Mouse (Mus musculus): ENCODE measurements at regions not wholly inside any gene's neighbourhood (a gene's known extent, or its start where the extent isn't known, plus 50 kb on each side); places are given as distances from the start of the nearest gene placed in this dataset.

- no peaks in the 10 kb centered on the region for H3K9me3 ChIP-seq (ENCODE audit: control insufficient read depth, low read length)
- no peak overlapping the region for H3K4me2 ChIP-seq (ENCODE audit: low read depth, low read length)
- H3K4me3 ChIP-seq (ENCODE audit: low read length): no peak overlapping the region
- no peaks in the 10 kb centered on the region for H3K36me3 ChIP-seq (ENCODE audit: control insufficient read depth, insufficient read depth, low read length)
- 75% methylated on average over 3 of the region's 3 CpGs for WGBS
- no peaks in the 10 kb centered on the region for H3K4me1 ChIP-seq (replicated peaks; ENCODE audit: control insufficient read depth, insufficient read depth, low read length)
- H3K9ac ChIP-seq (ENCODE audit: low read length): no peak overlapping the region
- no peak for ATAC-seq (ENCODE audit: low read depth)
- no peaks in the 10 kb centered on the region for H3K27me3 ChIP-seq (ENCODE audit: control insufficient read depth, insufficient read depth, low read depth, low read length)
- H3K27ac ChIP-seq (ENCODE audit: low read length): no peak overlapping the region
Measured at GRCm38 (mm10) chr14:103933813-103934212, 89.6 kb upstream of the Ednrb start.

GRCm38 (mm10) chr14:103932170-103932569, 88.0 kb upstream of the Ednrb start:
- no peaks in the 10 kb centered on the region for H3K9me3 ChIP-seq (ENCODE audit: control insufficient read depth, low read length)
- no peak overlapping the region for H3K4me3 ChIP-seq (ENCODE audit: low read length)
- WGBS: 59% methylated on average over 7 of the region's 7 CpGs
- no peak overlapping the region for H3K9ac ChIP-seq (ENCODE audit: low read length)
- no peaks in the 10 kb centered on the region for H3K36me3 ChIP-seq (ENCODE audit: control insufficient read depth, insufficient read depth, low read length)
- ATAC-seq (ENCODE audit: low read depth): no peak
- no peak overlapping the region for H3K4me2 ChIP-seq (ENCODE audit: low read depth, low read length)
- H3K27me3 ChIP-seq (ENCODE audit: control insufficient read depth, insufficient read depth, low read depth, low read length): no peaks in the 10 kb centered on the region
- H3K4me1 ChIP-seq (replicated peaks; ENCODE audit: control insufficient read depth, insufficient read depth, low read length): no peaks in the 10 kb centered on the region
- H3K27ac ChIP-seq (ENCODE audit: low read length): no peak overlapping the region

GRCm38 (mm10) chr14:103929734-103930364, 85.6 kb upstream of the Ednrb start:
- no peaks in the 10 kb centered on the region for H3K4me1 ChIP-seq (replicated peaks; ENCODE audit: control insufficient read depth, insufficient read depth, low read length)
- no peak overlapping the region for H3K4me2 ChIP-seq (ENCODE audit: low read depth, low read length)
- peak; percentile 38; the same call in 1 of the 2 replicates for ATAC-seq (ENCODE audit: low read depth)
- no peaks in the 10 kb centered on the region for H3K36me3 ChIP-seq (ENCODE audit: control insufficient read depth, insufficient read depth, low read length)
- H3K27ac ChIP-seq (ENCODE audit: low read length): no peak overlapping the region; the same call in 1 of the 2 replicates
- 88% methylated on average over 11 of the region's 11 CpGs for WGBS
- no peaks in the 10 kb centered on the region for H3K27me3 ChIP-seq (ENCODE audit: control insufficient read depth, insufficient read depth, low read depth, low read length)
- no peak overlapping the region for H3K9ac ChIP-seq (ENCODE audit: low read length)
- no peak overlapping the region for H3K4me3 ChIP-seq (ENCODE audit: low read length)
- H3K9me3 ChIP-seq (ENCODE audit: control insufficient read depth, low read length): no peaks in the 10 kb centered on the region

GRCm38 (mm10) chr14:103929155-103929729, 85.0 kb upstream of the Ednrb start:
- Histone ChIP-seq H3K9ac (ENCODE audit: low read length) (no peak overlapping the region), H3K36me3 (ENCODE audit: control insufficient read depth, insufficient read depth, low read length) (no peaks in the 10 kb centered on the region), H3K4me2 (ENCODE audit: low read depth, low read length) (no peak overlapping the region), H3K27me3 (ENCODE audit: control insufficient read depth, insufficient read depth, low read depth, low read length) (no peaks in the 10 kb centered on the region), H3K4me3 (ENCODE audit: low read length) (no peak overlapping the region), H3K27ac (ENCODE audit: low read length) (0 out of 2 replicates have a peak overlapping the region, but pooled peaks have one; percentile 19), H3K9me3 (ENCODE audit: control insufficient read depth, low read length) (no peaks in the 10 kb centered on the region), H3K4me1 (replicated peaks; ENCODE audit: control insufficient read depth, insufficient read depth, low read length) (no peaks in the 10 kb centered on the region)
- peak; percentile 67 for ATAC-seq (ENCODE audit: low read depth)
- WGBS: 55% methylated on average over 6 of the region's 6 CpGs

- Histone ChIP-seq H3K4me1 (replicated peaks; ENCODE audit: control insufficient read depth, insufficient read depth, low read length) (no peaks in the 10 kb centered on the region), H3K4me2 (ENCODE audit: low read depth, low read length) (no peak overlapping the region), H3K27me3 (ENCODE audit: control insufficient read depth, insufficient read depth, low read depth, low read length) (no peaks in the 10 kb centered on the region), H3K9ac (ENCODE audit: low read length) (no peak overlapping the region), H3K4me3 (ENCODE audit: low read length) (no peak overlapping the region), H3K27ac (ENCODE audit: low read length) (peak overlapping the region; percentile 59), H3K36me3 (ENCODE audit: control insufficient read depth, insufficient read depth, low read length) (no peaks in the 10 kb centered on the region), H3K9me3 (ENCODE audit: control insufficient read depth, low read length) (no peaks in the 10 kb centered on the region)
- 44% methylated on average over 5 of the region's 5 CpGs for WGBS
- no peak for ATAC-seq (ENCODE audit: low read depth)
Measured at GRCm38 (mm10) chr14:103920169-103920568, 76.0 kb upstream of the Ednrb start.

- Histone ChIP-seq H3K36me3 (ENCODE audit: control insufficient read depth, insufficient read depth, low read length) (no peaks in the 10 kb centered on the region), H3K9me3 (ENCODE audit: control insufficient read depth, low read length) (no peaks in the 10 kb centered on the region), H3K4me3 (ENCODE audit: low read length) (no peak overlapping the region), H3K4me1 (replicated peaks; ENCODE audit: control insufficient read depth, insufficient read depth, low read length) (no peaks in the 10 kb centered on the region), H3K27ac (ENCODE audit: low read length) (no peak overlapping the region), H3K4me2 (ENCODE audit: low read depth, low read length) (no peak overlapping the region), H3K27me3 (ENCODE audit: control insufficient read depth, insufficient read depth, low read depth, low read length) (no peaks in the 10 kb centered on the region), H3K9ac (ENCODE audit: low read length) (no peak overlapping the region)
- ATAC-seq (ENCODE audit: low read depth): no peak
- 54% methylated on average over 4 of the region's 4 CpGs for WGBS
Measured at GRCm38 (mm10) chr14:103919380-103919779, 75.2 kb upstream of the Ednrb start.

GRCm38 (mm10) chr14:103913453-103913852, 69.3 kb upstream of the Ednrb start:
- ATAC-seq (ENCODE audit: low read depth): no peak
- H3K4me2 ChIP-seq (ENCODE audit: low read depth, low read length): no peak overlapping the region
- no peaks in the 10 kb centered on the region for H3K9me3 ChIP-seq (ENCODE audit: control insufficient read depth, low read length)
- no peaks in the 10 kb centered on the region for H3K4me1 ChIP-seq (replicated peaks; ENCODE audit: control insufficient read depth, insufficient read depth, low read length)
- no peak overlapping the region for H3K4me3 ChIP-seq (ENCODE audit: low read length)
- H3K27me3 ChIP-seq (ENCODE audit: control insufficient read depth, insufficient read depth, low read depth, low read length): no peaks in the 10 kb centered on the region
- 89% methylated on average over 4 of the region's 4 CpGs for WGBS
- no peaks in the 10 kb centered on the region for H3K36me3 ChIP-seq (ENCODE audit: control insufficient read depth, insufficient read depth, low read length)
- H3K9ac ChIP-seq (ENCODE audit: low read length): no peak overlapping the region
- H3K27ac ChIP-seq (ENCODE audit: low read length): no peak overlapping the region

GRCm38 (mm10) chr14:103911707-103912106, 67.5 kb upstream of the Ednrb start:
- ATAC-seq (ENCODE audit: low read depth): no peak
- Histone ChIP-seq H3K27me3 (ENCODE audit: control insufficient read depth, insufficient read depth, low read depth, low read length) (no peaks in the 10 kb centered on the region), H3K4me1 (replicated peaks; ENCODE audit: control insufficient read depth, insufficient read depth, low read length) (no peaks in the 10 kb centered on the region)

GRCm38 (mm10) chr14:103911280-103911679, 67.1 kb upstream of the Ednrb start:
- Histone ChIP-seq H3K36me3 (ENCODE audit: control insufficient read depth, insufficient read depth, low read length) (no peaks in the 10 kb centered on the region), H3K4me3 (ENCODE audit: low read length) (no peak overlapping the region), H3K27ac (ENCODE audit: low read length) (no peak overlapping the region), H3K4me1 (replicated peaks; ENCODE audit: control insufficient read depth, insufficient read depth, low read length) (no peaks in the 10 kb centered on the region), H3K9ac (ENCODE audit: low read length) (no peak overlapping the region), H3K27me3 (ENCODE audit: control insufficient read depth, insufficient read depth, low read depth, low read length) (no peaks in the 10 kb centered on the region), H3K4me2 (ENCODE audit: low read depth, low read length) (no peak overlapping the region), H3K9me3 (ENCODE audit: control insufficient read depth, low read length) (no peaks in the 10 kb centered on the region)
- WGBS: 81% methylated on average over 1 of the region's 1 CpGs
- no peak for ATAC-seq (ENCODE audit: low read depth)

More at GRCm38 (mm10) chr14:103911707-103912106, 67.5 kb upstream of the Ednrb start:
- no peak overlapping the region for H3K4me2 ChIP-seq (ENCODE audit: low read depth, low read length)
- H3K27ac ChIP-seq (ENCODE audit: low read length): no peak overlapping the region
- WGBS: 72% methylated on average over 4 of the region's 4 CpGs
- no peaks in the 10 kb centered on the region for H3K36me3 ChIP-seq (ENCODE audit: control insufficient read depth, insufficient read depth, low read length)
- H3K9me3 ChIP-seq (ENCODE audit: control insufficient read depth, low read length): no peaks in the 10 kb centered on the region
- H3K9ac ChIP-seq (ENCODE audit: low read length): no peak overlapping the region
- no peak overlapping the region for H3K4me3 ChIP-seq (ENCODE audit: low read length)
